Mouse (Mus musculus): ENCODE data around the gene Tgfb1.
"Not testable (repeated sequence)": the region's sequence is repeated elsewhere in the genome, so short reads cannot be mapped to it uniquely, and the experiment has no call there.

Gene Tgfb1

DNA sequence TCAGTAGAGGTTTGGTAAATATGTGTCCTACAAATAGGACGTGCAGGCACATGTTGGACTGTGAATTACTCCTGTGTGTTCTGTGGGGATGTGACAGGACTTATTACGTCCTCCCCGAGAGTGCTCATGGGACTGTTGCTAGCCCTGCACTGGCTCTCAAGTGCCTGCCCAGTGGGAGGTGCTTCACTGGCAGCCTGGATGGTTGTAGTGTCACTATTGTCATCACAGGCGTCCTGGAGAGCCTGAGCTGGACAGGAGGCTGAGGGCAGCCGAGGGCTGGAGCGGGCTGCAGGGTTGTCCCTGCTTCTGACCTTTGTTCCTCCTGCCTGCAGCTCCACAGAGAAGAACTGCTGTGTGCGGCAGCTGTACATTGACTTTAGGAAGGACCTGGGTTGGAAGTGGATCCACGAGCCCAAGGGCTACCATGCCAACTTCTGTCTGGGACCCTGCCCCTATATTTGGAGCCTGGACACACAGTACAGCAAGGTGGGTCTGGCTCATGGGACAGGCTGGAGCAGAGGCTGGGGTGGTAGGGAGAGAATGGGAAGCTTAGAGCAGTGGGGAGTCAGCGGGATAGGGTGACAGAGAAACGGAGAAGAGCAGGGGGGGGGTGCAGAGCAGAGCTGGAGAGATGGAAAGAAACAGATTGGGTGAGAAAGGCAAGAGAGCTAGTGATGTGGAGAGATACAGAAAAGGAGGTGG lies 17.1 kb downstream of the Tgfb1 start:
- DNase-seq (ENCODE audit: extremely low spot score, low spot score): no peak

DNA sequence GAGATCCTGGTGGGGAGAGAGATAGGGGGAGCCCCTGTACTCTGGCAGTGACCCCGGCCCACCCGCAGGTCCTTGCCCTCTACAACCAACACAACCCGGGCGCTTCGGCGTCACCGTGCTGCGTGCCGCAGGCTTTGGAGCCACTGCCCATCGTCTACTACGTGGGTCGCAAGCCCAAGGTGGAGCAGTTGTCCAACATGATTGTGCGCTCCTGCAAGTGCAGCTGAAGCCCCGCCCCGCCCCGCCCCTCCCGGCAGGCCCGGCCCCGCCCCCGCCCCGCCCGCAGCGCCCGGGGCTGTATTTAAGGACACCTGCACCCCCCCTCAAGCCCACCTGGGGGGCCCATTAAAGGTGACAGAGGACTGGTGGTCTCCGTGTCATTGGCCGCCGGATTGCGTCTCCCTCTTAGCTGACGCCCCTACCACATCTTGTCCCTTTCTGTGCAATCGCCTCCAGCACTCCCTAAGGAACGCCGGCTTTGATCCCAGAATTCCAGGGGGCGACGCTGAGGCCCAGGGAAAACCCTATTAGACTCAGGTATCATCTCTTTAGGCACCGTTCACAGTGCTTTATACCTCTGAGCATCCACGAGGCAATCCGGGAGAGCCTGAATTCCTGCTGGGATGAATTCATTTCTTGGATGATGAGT lies 18.0 kb downstream of the Tgfb1 start:
- DNase-seq (ENCODE audit: extremely low spot score, low spot score): no peak

DNA sequence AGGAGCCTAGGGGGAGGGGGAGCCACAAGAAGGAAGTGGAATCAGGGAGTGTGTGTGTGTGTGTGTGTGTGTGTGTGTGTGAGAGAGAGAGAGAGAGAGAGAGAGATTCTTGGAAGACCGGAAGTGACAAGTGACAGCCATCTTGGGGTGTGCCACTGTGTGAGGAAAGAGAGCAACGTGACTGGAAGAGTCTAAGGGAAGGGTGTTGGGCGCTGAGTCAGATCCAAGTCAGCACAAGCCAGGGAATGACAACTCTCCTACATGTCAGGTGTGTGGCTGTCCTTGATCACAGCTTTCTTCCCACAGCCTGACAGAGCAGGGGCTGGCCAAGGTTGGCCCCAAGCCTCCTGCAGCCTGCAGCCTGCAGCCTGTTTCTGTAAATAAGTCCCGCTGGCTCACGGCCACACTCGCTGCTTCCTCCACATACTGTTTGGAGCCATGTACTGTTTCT lies 19.0 kb downstream of the Tgfb1 start:
- no peak for DNase-seq (ENCODE audit: extremely low spot score, low spot score)

DNA sequence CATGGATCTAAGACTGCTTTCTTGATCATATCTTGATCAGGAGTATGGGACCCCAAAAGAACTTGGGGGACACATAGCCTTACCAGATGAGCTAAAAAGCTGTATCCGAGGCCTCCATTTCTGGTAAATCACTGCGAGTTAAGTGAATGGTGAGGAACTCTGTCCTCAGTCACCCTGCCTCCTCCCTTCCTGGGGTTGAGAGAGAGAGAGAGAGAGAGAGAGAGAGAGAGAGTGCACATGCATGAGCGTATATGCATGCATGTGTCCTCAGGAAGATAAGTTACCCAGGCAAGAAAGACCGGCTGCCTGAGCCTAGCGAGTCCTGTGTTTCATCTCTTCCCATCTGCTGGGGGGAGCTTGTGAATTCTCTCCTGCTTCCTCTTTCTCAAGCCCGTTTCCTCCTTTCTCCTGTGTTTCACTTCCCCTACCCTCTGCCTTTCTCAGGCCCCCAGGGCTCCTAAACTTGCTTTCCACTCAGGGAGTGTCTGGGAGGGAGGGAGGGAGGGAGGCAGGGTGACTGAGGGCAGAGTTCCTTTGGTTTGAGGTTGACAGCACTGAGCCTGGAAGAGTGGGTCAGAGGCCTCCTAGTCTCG lies 19.9 kb downstream of the Tgfb1 start:
- no peak for DNase-seq (ENCODE audit: extremely low spot score, low spot score)

DNA sequence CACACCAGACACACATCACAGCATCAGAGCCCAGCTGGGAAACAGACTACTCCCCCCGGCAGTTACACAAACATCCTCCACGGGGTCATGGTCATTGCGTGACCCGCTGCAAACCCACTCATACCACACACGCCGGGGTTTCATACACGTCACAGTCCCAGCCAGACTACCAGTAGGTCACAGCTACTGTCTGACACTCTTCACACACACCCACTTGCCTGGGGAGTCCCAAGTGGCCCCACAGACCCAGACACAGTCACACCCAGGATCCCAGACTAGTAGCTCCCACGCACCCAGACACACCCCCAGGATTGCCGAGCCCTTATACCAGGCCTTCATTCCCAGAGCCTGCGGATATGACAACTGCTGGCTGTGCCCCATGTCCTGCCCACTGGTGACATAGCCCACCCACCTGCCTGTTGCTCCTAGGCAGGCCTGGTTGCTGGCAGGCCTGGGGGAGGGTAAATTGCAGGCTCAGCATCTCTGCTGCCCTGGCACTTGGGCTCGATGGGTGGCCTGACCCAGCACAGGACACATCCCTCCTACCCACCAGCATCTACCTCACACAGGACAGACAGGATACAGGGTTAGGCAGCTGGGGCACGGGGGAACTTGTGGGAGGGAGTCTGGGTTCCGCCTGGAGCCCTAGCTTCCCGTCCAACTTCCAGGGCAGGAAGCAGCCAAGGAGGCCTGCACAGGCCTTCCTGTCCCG lies 20.9 kb downstream of the Tgfb1 start:
- no peak for DNase-seq (ENCODE audit: extremely low spot score, low spot score)

DNA sequence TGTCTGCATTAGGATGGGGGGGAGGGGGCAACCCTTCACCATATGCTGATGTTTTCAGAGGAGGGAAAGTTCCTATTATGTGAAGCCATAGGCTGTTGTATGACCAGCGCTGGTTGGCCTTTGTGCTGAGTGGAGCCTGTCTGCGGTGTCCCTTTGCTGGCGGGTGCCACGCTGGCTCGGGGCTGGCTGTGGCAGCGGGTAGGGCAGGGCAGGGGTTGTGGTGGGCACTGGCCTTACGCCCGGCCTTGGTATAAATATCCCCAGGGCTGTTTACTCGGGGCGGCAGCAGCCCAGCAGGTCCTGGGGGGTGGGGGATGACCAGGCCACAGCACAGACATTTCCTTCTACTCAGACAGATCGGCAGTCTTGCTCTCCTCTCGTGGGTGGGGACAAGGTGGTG lies 23.2 kb downstream of the Tgfb1 start:
- DNase-seq (ENCODE audit: extremely low spot score, low spot score): no peak

DNA sequence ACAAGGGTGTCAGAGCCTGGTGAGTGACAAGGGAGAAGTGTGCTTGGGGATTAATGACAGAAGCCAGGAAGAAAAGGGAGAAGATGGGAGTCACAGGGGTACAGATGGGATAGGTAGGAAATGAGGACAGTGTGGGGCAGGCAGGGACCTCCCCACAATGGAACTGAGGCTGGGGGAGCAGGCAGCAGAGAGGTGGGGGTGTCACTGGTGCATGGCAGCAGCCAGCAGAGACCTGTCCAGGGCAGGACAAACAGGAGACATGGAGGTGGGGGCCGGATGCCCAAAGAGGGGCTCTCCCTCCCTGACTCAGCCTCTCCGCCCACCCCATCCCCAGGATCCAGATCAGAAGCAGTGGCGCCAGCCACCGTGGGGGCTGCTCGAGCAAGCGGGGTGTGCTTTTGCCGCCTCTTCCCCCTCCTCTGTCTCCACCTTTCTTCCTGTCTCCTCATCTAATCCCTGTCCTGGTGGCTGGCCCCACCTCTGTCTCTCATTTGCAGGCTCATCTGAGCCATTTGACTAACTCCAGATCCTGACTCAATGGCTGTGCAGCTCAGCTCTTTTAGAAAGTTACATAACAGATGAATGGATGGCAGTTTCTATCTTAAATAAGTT lies 23.8 kb downstream of the Tgfb1 start:
- DNase-seq (ENCODE audit: extremely low spot score, low spot score): no peak

DNA sequence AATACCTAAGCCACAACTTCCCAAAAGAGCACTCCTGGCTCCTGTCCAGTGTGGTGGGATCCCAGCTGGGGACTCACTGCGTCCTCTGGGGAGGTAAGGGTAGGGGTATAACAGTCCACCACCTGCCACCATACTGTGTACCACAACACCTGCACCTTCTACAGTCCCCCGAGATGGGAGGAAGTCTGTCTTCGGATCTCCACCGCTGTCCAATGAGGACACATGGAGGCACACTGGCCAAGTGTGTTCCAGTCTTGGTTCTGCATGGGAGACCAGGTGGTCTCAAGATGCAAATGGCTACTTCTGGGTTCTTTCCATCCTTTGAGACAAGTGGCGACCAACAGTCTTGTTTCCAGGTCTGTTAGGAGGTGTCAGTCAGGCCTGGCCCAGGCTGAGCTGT lies 24.4 kb downstream of the Tgfb1 start:
- DNase-seq (ENCODE audit: extremely low spot score, low spot score): no peak

DNA sequence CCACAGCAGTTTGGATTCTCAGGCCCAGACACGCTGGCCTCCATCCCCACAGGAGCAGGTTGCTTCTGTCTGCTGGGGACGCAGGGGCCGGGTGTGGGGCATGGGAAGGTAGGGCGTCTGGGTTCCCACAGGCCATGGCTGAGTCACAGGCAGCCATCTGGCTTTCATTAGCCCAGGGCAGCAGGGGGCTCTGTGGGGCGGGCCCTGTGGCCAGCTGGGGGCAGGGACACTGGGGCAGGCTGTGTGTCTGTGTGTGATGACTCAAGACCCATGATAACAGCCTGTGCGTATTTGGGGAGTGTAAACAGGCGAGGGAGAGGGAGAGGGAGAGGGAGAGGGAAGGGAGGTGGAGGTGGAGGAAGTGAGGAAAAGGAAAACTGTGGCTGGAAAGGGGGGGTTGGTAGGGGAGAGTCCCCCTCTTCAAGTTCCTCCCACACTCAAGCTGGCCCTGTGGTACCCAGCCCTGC lies 25.0 kb downstream of the Tgfb1 start:
- peak; percentile 68 for DNase-seq (ENCODE audit: extremely low spot score, low spot score)

DNA sequence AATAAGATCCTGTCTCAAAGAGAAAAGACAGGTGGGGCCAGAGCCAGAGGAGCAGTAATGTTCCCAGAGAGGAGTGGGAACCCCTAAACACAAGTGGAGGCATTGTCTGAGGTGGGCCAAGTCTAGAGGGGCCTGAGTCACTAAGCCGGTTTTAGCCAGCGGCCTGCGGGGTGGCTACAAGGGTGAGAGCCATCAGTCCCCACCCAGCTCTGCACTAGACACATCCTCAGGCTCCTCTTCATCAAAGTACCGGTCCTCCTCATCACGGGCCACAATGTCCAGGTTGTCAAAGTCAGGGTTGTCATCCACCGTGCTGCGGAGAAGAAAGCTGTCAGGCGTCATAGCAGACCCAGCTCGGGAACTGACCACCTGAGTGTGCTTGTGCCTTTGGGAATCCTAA lies 26.0 kb downstream of the Tgfb1 start:
- no peak for DNase-seq (ENCODE audit: extremely low spot score, low spot score)

DNA sequence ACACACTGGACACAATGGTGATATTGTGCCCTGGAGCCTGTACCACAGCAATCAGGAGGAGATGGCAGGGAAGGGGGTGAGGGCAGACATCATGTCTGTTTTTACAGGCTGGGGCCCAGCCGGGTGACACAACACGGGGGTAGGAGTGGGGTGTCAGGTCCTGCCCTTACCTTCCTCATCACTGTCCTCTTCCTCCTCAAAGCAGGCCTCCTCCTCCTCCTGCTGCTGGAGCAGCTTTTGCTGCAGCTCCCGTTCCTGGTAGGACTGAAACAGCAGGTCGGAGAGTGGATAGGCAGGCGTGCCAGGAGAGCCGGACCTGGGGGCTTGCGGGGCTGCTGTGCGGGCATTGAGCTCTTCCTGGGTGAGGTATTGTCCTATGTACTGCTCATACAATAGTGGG lies 27.8 kb downstream of the Tgfb1 start:
- no peak for DNase-seq (ENCODE audit: extremely low spot score, low spot score)

DNA sequence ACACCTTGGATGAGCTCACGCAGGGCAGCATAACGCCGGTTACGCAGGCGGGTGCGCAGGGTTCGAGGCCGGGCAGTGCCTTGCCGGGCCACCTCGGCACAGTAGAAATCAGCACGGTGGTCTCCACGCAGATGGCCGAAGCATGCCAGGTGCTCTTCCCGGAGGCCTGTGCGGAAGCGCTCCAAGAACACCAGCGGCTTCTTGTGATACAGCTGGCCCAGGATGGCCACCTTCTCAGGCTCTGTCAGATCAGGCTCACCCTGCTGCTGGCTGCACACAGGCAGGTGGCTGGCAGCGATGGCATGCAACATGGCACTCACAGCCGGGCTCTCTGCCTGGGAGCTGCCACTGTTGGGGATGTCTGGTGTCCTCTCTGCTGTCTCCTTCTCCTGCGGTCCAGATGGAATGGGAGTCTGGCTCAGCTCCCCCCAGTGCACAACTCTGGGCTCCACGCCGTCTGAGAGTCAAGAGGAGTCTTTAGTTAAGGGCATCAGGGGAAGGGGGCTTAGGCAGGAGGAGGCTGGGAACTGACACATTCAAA lies 29.0 kb downstream of the Tgfb1 start:
- DNase-seq (ENCODE audit: extremely low spot score, low spot score): no peak

DNA sequence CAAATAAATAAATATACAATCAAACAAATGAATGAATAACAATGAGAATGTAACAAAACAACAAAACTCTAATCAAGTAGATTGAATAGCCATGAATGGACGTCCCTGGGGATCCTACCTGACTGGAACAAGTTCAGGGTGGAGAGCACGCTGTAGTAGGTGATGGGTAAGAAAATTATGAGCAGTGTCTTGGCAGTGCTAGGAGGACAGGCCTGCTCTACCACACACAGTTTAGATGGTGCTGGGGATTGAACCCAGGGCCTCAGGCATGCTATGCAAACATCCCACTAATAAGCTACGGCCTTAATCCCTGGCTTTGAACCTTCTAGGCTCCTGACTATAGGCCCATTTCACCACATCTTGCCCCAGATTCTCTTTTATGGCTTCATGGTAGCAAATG lies 30.7 kb downstream of the Tgfb1 start:
- DNase-seq (ENCODE audit: extremely low spot score, low spot score): no peak

DNA sequence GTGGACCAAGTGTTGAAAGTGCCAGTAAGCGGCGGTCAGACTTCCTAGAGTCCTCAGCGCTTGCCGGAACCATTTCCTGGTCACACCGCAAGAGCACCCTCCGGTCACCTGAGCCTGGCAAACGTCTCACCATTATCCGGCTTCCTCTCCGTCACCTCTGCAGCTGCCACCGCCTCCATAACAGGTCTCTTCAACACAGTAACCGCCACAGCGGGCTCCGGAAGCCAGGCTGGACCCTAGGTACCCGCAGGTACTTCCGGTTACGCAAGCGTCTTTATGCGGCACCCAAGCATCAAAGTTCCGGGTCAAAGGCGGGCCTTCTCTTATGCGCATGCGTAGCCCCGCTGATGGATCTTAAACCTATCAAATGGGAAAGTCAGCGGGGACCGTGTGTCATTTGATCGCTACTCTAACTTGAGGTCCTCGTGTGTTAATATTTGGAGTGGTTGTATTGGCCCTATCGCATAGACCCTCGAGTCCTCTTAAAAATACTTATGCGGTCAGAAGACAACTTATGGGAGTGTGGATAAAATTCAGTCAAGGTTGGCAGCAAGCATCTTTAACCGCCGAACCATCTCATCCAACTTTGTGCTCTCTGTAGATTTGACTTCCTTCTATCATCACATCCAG lies 32.1 kb downstream of the Tgfb1 start, which contains the start of gene Ccdc97:
Ccdc97 (minus strand) TSS at position 301 of the 630 bp plus-strand sequence.
- peak; percentile 90 for DNase-seq (ENCODE audit: extremely low spot score, low spot score)

DNA sequence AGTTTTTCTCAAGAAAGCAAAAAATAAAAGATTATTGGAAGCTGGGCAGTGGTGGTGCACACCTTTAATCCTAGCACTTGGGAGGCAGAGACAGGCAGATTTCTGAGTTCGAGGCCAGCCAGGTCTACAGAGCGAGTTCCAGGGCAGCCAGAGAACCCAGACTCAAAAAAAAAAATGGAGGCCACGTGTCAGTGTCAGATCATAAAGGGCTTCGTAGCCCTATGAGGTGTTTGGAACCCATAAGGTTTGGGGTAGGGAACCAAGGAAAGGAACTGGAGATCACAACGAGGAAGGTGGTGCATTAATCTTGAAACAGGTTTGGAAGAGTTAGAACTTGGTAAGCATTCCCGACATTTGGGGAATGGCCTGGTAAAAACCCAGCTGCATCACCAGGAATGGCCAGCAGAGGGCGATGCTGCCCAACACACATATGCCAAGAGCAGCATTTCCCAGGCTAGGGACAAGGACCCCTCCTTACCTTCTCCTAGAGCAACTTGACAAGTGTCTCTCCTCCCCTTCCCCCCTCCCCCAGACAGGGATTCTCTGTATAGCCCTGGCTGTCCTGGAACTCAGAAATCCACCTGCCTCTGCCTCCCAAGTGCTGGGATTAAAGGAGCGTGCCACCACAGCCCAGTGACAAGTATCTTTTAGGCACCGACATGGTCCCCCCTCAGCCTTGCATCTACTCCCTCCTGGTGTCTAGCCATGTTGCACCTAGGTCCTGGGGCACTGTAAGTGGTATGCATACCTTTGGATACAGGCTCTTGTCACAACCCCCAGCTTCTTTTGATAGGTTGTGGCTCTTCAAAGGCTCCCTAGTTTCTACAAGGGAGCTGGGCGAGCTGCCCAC lies 33.2 kb downstream of the Tgfb1 start:
- peak; percentile 86 for DNase-seq (ENCODE audit: extremely low spot score, low spot score)

DNA sequence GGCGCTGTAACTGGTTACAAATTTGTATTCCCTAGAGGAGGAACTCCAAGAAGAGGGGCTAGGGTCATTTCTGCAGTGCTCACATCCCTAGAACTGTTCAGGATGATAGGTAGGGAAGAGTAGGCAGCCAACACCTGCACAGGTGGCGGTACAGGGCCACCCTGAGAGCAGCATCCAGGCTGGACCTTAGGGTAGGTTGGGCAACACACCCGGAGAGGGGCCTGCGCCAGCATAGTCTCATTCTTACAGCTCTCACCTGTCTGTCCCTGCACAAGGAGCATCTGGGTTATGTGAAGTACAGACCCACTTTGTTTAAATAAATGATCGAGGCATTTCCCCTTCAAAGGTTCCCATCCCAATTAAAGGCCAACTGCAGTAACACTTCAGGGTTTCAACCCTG lies 34.0 kb downstream of the Tgfb1 start:
- DNase-seq (ENCODE audit: extremely low spot score, low spot score): no peak

DNA sequence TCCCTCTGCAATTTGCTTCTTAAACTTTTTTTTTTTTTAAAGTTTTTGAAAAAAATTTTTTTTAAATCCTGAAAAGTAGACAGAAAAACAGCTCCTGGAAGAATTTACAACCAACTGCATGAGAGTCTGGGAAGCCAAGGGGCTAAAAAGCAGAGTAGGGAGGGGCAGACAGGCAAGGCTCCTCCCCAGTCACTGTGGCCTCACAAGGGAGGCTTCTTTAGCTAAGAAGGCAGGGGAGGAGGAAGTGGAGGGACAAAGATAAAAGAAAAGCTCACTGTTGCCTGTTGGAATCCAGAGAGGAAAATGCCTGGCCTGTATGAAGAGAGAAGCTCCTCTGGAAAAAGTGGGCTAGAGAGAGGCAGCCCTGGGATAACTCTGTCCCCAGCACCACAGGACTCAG lies 35.0 kb downstream of the Tgfb1 start:
- DNase-seq (ENCODE audit: extremely low spot score, low spot score): not testable (repeated sequence)

DNA sequence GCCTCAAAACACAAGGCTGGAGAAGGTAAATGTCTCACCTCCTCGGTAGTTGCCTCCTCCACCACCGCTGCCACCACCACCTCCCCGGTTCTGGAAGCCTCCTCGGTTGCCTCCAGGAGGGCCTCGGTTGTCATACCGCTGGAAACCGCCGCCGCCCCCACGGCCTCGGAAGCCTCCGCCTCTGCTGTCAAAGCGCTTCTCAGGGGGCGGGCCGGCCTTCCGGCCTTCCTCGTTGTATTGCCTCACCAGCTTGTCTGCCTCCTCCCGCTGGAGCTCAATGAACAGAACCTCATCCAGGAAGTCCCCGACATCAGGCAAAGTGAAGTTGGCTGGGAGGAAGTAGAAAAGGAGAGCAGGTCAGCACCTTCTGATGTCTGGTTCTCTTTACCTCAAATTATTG lies 39.1 kb downstream of the Tgfb1 start:
- no peak for DNase-seq (ENCODE audit: extremely low spot score, low spot score)

DNA sequence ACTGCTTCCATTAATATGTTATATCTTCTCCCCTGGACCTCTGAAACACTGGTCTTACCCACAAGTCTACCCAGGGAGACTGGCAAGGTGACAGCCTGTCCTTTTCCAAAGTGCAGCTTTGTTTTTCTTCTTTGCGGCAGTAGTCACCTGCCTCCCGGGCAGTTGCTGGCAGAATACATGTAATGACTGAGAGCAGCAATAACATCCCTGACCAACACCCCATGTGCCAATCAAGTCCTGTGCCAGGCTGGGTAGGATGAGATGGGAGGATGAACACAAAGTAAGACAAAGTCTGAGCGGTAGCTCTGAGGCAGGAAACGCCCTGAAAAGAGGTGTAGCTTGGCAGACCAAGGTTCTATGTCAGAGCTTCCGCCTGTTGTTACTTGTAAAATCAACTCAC lies 41.0 kb downstream of the Tgfb1 start:
- DNase-seq (ENCODE audit: extremely low spot score, low spot score): no peak

DNA sequence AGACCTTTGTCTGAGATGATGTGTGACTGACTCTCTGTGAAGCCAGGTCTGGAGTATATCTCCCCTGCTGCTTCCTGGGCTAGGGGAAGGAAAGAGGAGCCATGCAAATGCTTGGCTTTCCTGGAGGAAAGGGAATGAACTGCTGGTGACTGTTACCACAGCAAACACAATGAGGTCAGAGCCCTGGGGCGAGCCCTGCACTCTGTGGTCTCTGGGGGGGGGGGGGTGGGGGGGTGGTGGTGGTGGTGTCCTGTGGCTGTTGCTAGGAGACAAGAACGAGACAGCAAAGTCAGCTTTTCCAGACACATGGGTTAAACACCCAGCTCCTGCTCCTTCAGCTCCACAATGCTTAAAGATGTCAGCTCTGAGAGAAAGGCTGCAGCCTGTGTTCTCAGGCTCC lies 42.6 kb downstream of the Tgfb1 start:
- DNase-seq (ENCODE audit: extremely low spot score, low spot score): no peak
